Mouse (Mus musculus) layer of hippocampus, adult 18-20 months (tissue): Measurements from ENCODE around the gene Lrmda. TPM values are rescaled to one million over a fixed set of nuclear protein-coding genes. Genes with fewer than 3 reads are reported as not detected.

Experiments used
- DNase-seq, 2 experiments: peaks; one replicate each; pipeline ENCODE4 v3.0.0; 2022; ENCODE audit warnings: low spot score in 2 of 2
- total RNA-seq, 2 experiments: library from RNA; stranded (reverse); gene quantifications; 2 replicates each; pipeline ENCODE4 v1.2.3; 2021

Gene Lrmda
- total RNA-seq, 2 experiments from 2014 or later, result 1.1 to 1.3 TPM

GRCm38 (mm10) chr14:22921152-22921551 lies 901.6 kb downstream of the Lrmda start:
- no peak for DNase-seq

- DNase-seq, result no peak
These were observed 902.3 kb downstream of the Lrmda start for GRCm38 (mm10) chr14:22921796-22922195.

DNA sequence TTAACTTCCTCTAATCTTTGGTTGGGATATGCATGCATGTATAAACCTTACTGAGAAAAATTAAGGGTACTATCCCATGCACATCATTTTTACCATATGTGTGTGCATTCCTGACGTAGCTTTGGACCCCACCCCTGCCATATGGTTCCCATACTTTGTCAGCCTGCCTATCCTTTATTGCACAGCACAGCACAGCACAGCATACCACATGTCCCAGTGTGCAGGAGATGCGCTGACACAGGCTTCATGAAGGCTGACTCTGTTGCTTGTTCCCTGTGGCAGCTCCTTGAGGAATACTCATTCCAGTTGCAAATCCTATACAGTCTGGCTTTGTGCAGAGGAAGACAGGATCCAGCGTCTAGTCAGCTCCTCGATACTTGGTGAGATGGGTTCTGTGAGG lies 903.1 kb downstream of the Lrmda start:
- no peak for DNase-seq

DNA sequence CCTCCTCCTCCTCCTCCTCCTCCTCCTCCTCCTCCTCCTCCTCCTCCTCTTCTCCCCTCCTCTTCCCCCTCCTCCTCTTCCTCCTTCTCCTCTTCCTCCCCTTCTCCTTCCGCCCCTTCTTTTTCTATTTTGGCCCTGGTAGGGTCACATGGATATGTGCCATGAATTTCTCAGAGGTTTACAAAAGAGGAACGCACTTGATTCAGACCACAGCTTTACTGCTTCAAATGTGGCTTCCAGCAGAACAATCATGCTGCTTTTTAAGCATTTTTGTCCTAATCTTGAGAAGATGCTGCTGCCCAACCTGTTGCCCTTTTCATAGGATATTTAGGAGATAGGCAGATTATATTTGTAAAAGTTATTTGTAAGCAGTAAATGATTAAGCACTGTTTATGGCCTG lies 903.7 kb downstream of the Lrmda start:
- no peak for DNase-seq

GRCm38 (mm10) chr14:22928263-22928662 lies 908.8 kb downstream of the Lrmda start:
- no peak for DNase-seq

GRCm38 (mm10) chr14:22928683-22929082 lies 909.2 kb downstream of the Lrmda start:
- no peak for DNase-seq

DNA sequence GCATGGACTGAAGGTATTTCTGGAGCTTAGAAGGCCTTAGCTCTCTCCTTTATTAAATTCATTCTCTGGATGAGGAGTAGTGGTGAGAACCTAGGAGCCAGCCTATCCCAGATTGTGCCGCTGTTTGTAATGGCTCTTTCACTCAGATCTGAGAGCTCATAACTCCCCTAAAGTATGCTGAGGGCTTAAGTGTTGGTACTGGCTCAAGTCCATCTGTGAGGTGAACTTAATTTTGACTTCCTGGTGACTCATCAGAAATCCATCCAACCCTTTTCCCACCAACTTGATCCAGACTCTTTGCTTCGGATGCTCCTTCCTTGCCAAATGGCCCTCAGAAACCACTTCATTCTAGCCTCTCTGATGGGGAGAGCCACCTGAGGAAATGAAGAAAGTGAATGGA lies 910.1 kb downstream of the Lrmda start:
- no peak for DNase-seq

DNA sequence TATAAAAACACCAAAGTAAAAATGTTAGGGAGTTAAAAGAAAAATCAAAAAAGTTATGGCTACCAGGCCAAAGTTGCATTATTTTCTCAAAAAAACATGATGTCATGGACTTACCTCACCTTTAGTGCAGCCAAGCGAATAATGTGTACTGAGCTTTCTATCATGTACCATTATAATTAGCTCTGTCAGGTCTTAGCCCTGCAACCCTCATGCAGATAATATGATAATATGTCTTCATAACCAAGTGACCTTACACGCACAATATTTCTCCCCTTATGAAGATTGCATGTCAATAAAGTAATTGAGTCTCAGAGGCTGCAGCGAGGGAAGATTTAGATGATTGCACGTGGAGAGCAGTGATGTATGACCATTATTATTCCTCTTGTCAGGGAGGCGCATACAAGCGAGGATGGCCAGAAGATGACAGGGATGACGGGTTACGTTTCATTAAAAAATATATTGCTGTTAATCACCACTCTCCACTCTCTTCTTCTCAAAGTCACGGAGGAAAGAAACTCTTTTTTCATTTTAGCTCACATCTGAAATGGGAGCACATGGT lies 911.1 kb downstream of the Lrmda start:
- no peak for DNase-seq

DNA sequence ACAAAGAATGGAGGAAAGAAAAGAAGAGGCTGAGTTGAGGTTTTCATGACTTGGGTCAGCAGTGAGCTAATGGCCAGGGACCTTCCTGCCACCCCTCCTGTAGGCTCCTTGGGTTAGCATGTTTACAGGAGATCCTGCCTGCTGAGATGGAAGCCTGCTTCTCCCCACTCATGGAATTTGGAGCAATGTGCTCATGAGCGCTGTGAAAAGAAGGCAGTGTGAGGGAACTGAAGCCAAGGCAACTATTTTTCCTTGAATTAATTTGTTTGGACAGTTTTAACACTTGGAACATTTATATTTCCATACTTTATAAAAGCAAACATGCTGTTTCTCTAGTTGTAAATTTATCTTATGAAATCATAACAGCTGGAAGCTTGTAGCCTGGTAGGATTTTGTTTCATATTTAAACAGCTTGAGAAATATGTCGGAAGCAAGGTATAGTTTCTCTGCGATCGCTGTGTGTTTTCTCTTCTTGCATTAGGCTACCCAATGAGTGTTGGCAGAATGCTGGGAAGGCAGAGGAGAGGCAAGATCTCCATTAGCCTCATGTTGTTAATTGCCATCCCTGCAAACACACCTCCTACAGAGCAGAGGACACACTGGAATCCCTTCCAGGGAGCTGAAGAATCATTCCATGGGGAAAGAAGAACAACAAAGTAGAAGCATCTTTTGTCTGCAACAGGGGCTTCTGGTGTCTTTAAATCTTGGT lies 911.8 kb downstream of the Lrmda start:
- DNase-seq, result no peak

DNA sequence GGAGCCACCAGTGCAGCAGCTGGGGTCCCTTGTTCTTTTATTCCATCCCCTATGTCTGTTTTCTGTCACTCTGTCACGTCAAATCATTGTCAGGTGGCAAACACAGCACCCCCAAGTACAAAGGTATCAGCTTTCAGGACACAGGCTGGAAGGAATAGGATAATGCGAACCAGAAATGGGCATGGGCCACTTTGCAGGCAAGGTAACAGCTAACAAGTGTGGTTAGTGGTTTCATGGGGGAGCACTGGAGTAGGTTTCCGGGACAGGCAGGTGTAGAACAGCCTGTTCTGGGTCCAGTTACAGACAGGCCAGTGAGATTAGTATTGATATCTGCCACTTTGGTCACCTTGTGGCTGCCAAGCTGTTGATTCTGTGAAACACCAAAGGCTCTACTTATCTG lies 917.2 kb downstream of the Lrmda start:
- no peak for DNase-seq

GRCm38 (mm10) chr14:22940576-22940975 lies 921.1 kb downstream of the Lrmda start:
- no peak for DNase-seq

DNA sequence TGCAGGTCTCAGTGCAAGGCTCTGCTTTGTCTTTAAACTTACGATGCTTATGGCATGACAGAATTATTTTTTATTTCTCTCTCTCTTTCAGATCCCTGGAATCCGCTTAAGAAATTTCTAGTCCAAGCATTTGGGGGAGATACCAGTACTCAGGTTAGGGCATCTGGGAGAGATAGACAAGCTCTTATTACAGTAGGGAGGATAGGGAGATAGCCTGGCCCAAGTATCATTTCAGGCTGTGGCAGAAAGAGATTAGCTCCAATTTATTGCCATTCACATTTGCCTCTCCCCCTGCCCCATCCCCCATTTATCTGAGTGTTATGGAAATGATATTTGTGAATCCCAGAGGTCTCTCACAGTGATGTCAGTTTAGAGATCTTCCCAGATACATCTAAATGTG lies 923.1 kb downstream of the Lrmda start:
- DNase-seq, result no peak

DNA sequence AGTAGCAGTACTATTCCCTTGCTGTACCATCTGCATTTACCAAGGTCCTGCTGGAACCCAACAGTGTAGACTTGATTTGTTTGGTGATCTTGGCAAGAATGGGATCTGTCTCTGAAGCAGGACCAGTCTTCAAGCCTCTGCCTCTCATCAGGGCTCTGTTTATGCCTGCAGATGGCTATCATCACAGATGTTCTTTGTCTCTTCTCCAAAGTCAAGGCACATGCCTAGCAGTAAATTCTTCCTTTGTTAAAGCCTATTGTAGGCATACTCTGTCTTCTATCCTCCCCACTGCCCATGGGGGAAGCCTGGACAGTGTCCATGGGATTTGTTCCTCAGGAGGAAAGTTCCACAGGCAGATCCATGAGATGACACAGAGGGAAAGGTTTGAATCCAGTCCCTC lies 930.0 kb downstream of the Lrmda start:
- no peak for DNase-seq

DNA sequence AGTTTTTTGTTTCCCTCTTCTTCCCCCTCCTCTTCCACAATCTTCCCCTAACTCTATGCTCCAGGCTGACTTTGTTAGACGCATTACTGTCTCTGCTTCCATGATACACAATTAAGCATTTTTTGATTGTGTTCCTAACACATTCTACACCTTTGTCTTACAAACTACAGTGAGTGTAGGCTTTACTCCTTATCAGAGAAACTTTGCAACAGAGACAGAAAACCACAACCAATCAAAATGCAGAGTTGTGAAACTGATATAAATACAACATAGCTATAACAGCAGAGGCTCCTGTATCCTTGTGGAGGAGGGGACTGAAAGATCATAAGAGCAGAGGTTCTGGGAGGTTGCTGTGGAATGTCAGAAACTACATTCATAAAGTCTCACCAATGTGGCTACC lies 933.5 kb downstream of the Lrmda start:
- DNase-seq, result no peak

GRCm38 (mm10) chr14:22960166-22960565 lies 940.7 kb downstream of the Lrmda start:
- no peak for DNase-seq

- DNase-seq, result no peak
These were observed 945.5 kb downstream of the Lrmda start for GRCm38 (mm10) chr14:22964796-22965660.

DNA sequence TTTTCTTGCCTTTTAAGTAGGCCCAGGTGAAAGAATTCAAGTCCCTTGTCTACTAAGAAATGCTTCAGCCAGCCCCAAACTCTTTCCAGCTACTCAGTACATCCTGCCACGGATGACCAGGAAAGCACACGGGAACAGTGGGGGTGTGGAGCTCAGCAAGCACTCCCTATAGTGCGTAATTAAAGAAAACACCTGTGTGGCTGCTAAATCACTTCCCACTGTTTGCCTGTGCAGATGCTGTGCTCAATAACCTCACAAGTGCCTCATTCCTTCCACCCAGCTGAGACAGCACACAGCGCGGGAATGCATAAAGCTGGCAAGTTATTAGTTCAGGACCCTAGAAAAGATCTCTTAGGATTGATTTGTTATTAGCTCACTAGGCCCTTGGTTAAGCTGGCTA lies 949.2 kb downstream of the Lrmda start:
- DNase-seq, result no peak

GRCm38 (mm10) chr14:22986736-22987135 lies 967.2 kb downstream of the Lrmda start:
- DNase-seq, result no peak

DNA sequence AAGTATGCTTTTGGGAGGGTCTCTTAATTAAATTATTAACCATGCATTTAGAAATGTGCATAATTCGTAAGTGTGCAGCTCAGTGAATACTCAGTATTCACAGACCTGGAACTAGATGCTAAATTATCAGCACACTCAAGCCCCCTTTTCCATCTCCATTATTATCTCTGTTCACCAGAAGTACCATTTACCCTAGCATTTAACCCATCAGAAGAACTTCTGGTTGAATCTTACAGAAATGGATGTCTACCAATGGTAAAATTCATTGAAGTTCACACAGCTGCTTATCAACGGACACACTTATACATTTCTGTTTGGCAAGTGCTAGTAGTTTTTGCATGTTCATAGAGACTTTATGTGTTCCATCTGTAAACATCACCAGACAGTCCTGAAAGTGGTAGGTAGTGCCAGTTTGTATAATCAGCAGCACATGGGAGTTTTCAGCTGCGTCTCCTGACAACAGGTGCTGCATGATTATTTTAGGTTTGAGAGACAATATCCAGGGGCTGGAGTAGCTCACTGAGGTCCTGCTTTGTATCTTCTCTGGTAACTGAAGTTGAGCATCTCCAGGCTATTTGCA lies 968.7 kb downstream of the Lrmda start:
- no peak for DNase-seq

DNA sequence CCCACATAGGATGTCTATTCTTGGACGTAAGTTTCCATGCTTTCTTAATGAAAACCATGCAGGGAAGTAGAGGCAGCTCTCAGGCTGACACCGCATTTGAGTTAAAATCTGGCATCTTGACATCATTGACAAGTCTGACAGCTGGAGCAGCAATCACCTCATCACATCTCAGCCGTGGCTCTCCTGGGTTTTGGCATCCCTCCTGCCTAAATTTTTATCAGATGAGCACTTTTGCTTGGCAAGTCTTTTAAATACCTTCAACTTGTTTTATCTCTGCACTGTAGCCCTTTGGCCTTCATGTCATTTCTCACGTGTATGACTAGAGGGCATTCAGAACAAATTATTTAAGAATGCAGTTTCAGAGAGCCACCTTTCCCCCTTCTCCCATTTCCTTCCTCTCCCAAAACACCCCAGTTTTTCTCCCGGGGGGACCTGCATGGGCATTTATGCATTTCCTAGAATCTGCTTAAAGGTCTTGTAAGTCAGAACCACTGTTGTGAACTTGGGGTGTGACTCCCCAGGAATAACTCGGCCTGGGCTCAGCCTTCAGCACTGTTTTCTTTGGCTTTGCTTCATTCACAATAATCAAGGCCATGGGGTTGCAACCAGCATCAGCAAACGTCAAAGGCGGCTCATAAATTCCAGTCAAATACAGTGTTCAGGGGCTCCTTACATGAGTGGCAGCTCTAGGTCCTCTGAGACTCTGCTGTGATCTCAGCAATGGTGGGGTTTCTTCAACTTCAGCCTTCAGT lies 975.8 kb downstream of the Lrmda start:
- no peak for DNase-seq

- DNase-seq, result no peak
These were observed 979.4 kb downstream of the Lrmda start for GRCm38 (mm10) chr14:22998906-22999305.
